Mouse (Mus musculus) cerebellum, adult 11-12 months (tissue): Measurements from ENCODE around the gene Hdac7.
A peak's percentile ranks its signal among the peaks of the same experiment; 100 is the strongest.

Experiments
- DNase-seq: peaks from one replicate; pipeline ENCODE4 v3.0.0; 2022

Hdac7 gene

GRCm38 (mm10) chr15:97854059-97854458, 9.8 kb upstream of the Hdac7 start:
- DNase-seq = no peak

GRCm38 (mm10) chr15:97852291-97852690, 8.0 kb upstream of the Hdac7 start:
- no peak for DNase-seq

GRCm38 (mm10) chr15:97851011-97851410, 6.7 kb upstream of the Hdac7 start:
- no peak for DNase-seq

GRCm38 (mm10) chr15:97850441-97850840, 6.1 kb upstream of the Hdac7 start:
- DNase-seq = no peak

- DNase-seq = peak; percentile 83
Measured at GRCm38 (mm10) chr15:97849116-97849911, 5.0 kb upstream of the Hdac7 start.

- no peak for DNase-seq
Measured at GRCm38 (mm10) chr15:97847866-97848265, 3.6 kb upstream of the Hdac7 start.

- no peak for DNase-seq
Measured at GRCm38 (mm10) chr15:97847285-97847684, 3.0 kb upstream of the Hdac7 start.

GRCm38 (mm10) chr15:97846121-97846882, 2.0 kb upstream of the Hdac7 start:
- DNase-seq = no peak

- DNase-seq = no peak
Measured at GRCm38 (mm10) chr15:97843247-97843651, 1.1 kb downstream of the Hdac7 start.

GRCm38 (mm10) chr15:97842058-97842457, 2.2 kb downstream of the Hdac7 start:
- DNase-seq = no peak

GRCm38 (mm10) chr15:97841383-97841782, 2.9 kb downstream of the Hdac7 start:
- DNase-seq = no peak

GRCm38 (mm10) chr15:97840781-97841180, 3.5 kb downstream of the Hdac7 start:
- no peak for DNase-seq

GRCm38 (mm10) chr15:97839991-97840455, 4.3 kb downstream of the Hdac7 start:
- DNase-seq = no peak

GRCm38 (mm10) chr15:97839473-97839872, 4.8 kb downstream of the Hdac7 start:
- no peak for DNase-seq

GRCm38 (mm10) chr15:97839012-97839411, 5.3 kb downstream of the Hdac7 start:
- DNase-seq = no peak

- no peak for DNase-seq
Measured at GRCm38 (mm10) chr15:97838395-97838794, 5.9 kb downstream of the Hdac7 start.

- DNase-seq = no peak
Measured at GRCm38 (mm10) chr15:97837491-97838061, 6.7 kb downstream of the Hdac7 start.

GRCm38 (mm10) chr15:97836894-97837247, 7.4 kb downstream of the Hdac7 start:
- no peak for DNase-seq

GRCm38 (mm10) chr15:97836153-97836893, 8.0 kb downstream of the Hdac7 start:
- DNase-seq = no peak

GRCm38 (mm10) chr15:97832764-97833479, 11.4 kb downstream of the Hdac7 start:
- DNase-seq = no peak

GRCm38 (mm10) chr15:97831987-97832640, 12.2 kb downstream of the Hdac7 start:
- DNase-seq = peak; percentile 42
